Mouse (Mus musculus) testis, adult 2 months (tissue): ENCODE results near the gene Trpm4.

Experiments
- CTCF ChIP-seq: fragments of 200-500 bp; IDR thresholded peaks from 2 replicates; pipeline ENCODE4 v1.5.1; 2012; ENCODE audit warnings: low read depth, mild to moderate bottlenecking, inconsistent platforms, low read length, moderate library complexity; ENCODE audit not compliant: control insufficient read depth, insufficient read depth, insufficient replicate concordance
- POLR2A ChIP-seq: fragments of 200-500 bp; IDR thresholded peaks from 2 replicates; pipeline ENCODE4 v1.6.1; 2012; ENCODE audit warnings: low read depth, mild to moderate bottlenecking, inconsistent platforms, low read length, moderate library complexity; ENCODE audit not compliant: control insufficient read depth

DNA sequence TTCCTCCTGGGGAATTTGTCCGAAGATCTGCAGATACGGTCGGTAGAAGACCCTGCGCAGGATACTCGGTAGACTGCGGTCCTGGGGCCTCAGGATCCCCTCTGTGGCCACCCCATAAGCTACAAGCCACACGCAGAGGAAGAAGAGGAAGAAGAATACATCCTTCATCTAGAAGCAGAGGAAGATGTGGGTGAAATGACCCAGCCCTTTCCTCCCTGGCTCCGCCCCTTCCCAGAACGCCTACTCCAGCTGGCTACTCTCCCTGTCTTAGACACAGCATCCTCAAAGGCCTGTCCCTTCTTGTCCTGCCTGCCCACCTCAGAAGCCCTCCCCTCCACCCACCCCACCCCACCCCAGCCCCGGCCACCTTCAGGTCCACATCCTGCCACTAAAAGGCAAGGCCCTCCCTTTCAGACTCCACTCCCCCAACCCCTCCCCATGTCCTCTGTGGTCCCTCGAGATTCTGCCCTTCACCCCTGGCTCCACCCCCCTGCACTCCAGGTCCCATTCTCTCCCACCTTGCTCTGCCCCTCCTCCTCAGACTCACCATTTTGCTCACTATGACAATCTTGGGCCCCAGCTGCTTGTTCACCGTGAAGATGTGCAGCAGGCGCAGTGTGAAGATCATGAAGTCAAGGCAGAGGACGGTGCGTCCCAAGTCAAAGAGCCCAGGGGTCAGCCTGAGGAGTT lies 24.9 kb downstream of the Trpm4 start:
- no peak for TF ChIP-seq CTCF
- TF ChIP-seq POLR2A: no peak
